ENCODE assay signal across 25 mouse cellular contexts in genomic region chr11:53783288-53783687, GRCm38 (mm10). TPM values are rescaled to one million over a fixed set of nuclear protein-coding genes. Genes with fewer than 3 reads are reported as not detected.
DNase-seq lines count a peak whose midpoint lies in the region; TF ChIP-seq lines count a peak whose summit lies in the region.
"Had no signal": no experiment of that assay in that cellular context is flagged by ENCODE, and none has a peak within 500 bp of the region (broad histone marks: within the 10 kb centered on the region; RNA-seq: fewer than 3 reads in every experiment).

No protein-coding gene starts in this region.

- TF ChIP-seq POLR2A in ES-Bruce4 (IDR thresholded peaks at IDR 0.05; ENCODE audit: insufficient read depth, low read length): no peak

- no peak overlapping the region for H3K9ac ChIP-seq in ES-Bruce4 (ENCODE audit: low read depth, poor library complexity, severe bottlenecking)
- H3K9ac ChIP-seq: forebrain, embryonic 13.5 days; limb, embryonic 12.5 days; liver, embryonic 14.5 days; lung, embryonic 15.5 days; midbrain, embryonic 13.5 days had no signal

- H3K27me3 ChIP-seq in ES-Bruce4 (ENCODE audit: control insufficient read depth, insufficient read depth, low read length, poor library complexity, severe bottlenecking): no peaks in the 10 kb centered on the region
- H3K27me3 ChIP-seq in splenic B cell, adult 2 months (ENCODE audit: control insufficient read depth, insufficient read depth, low read length, poor library complexity, severe bottlenecking): no peaks in the 10 kb centered on the region
- H3K27me3 ChIP-seq: forebrain, embryonic 13.5 days; limb, embryonic 12.5 days; lung, embryonic 15.5 days; midbrain, embryonic 13.5 days had no signal

- no peak for TF ChIP-seq EP300 in ES-Bruce4 (IDR thresholded peaks at IDR 0.05; ENCODE audit: insufficient read depth, low read depth, low read length)

- TF ChIP-seq CTCF in ES-Bruce4 (IDR thresholded peaks at IDR 0.05; ENCODE audit: low read depth, low read length): no peak

- H3K27ac ChIP-seq in ES-Bruce4 (ENCODE audit: insufficient read depth, low read length): peak overlapping the region; percentile 60
- H3K27ac ChIP-seq: forebrain, embryonic 13.5 days; heart, embryonic 10.5 days; limb, embryonic 12.5 days; liver, embryonic 14.5 days; lung, embryonic 15.5 days; midbrain, embryonic 13.5 days had no signal

- DNase-seq in kidney, postnatal 14 days: peak; percentile 45
- DNase-seq in kidney, adult 8-10 months: no peak
- DNase-seq in induced T-regulatory cell, adult 2 months (ENCODE audit: low read depth): peak; percentile 31
- peak; percentile 69 for DNase-seq in splenic B cell, adult 2 months (ENCODE audit: low read depth, low spot score)
- no peak for DNase-seq in right cerebral cortex, postnatal 4 days
- no peak for DNase-seq in cerebellum, adult 9-10 months
- DNase-seq: adrenal gland, postnatal 36 days; cerebellum, adult 8-10 months; gastrocnemius, postnatal 36 days; lung, postnatal 4 days; right cerebral cortex, postnatal 25 days; thymus, adult 18-20 months had no signal

- H3K4me3 ChIP-seq in ES-Bruce4 (ENCODE audit: low read depth, low read length): no peak overlapping the region
- H3K4me3 ChIP-seq: forebrain, embryonic 13.5 days; heart, embryonic 10.5 days; limb, embryonic 12.5 days; lung, embryonic 15.5 days; midbrain, embryonic 13.5 days; myocyte had no signal

- H3K36me3 ChIP-seq in ES-Bruce4 (ENCODE audit: control insufficient read depth, insufficient read depth, low read length, poor library complexity, severe bottlenecking): no peaks in the 10 kb centered on the region
- peaks cover 1% of the 10 kb centered on the region; the same call in 1 of the 2 replicates for H3K36me3 ChIP-seq in splenic B cell, adult 2 months (ENCODE audit: control insufficient read depth, insufficient read depth, low read length, poor library complexity, severe bottlenecking)
- H3K36me3 ChIP-seq: heart, embryonic 10.5 days; midbrain, embryonic 13.5 days had no signal

- H3K4me1 ChIP-seq in ES-Bruce4 (ENCODE audit: control insufficient read depth, insufficient read depth, low read length): peaks cover 22% of the 10 kb centered on the region
- H3K4me1 ChIP-seq: forebrain, embryonic 13.5 days; limb, embryonic 12.5 days; midbrain, embryonic 13.5 days had no signal

- H3K9me3 ChIP-seq in ES-Bruce4 (replicated peaks; ENCODE audit: control insufficient read depth, insufficient read depth, low read length, poor library complexity, severe bottlenecking): no peaks in the 10 kb centered on the region
- H3K9me3 ChIP-seq: forebrain, embryonic 13.5 days; heart, embryonic 10.5 days; limb, embryonic 12.5 days; lung, embryonic 15.5 days; midbrain, embryonic 13.5 days had no signal

RNA-seq across cellular contexts. Expression of gene Gm17334, which starts 10.3 kb away (rescaled TPM):
- not detected in 2 replicates for polyA plus RNA-seq in ES-Bruce4 (2011; ENCODE audit: insufficient read depth, insufficient read length, low read depth, missing spikeins)
- polyA plus RNA-seq: embryonic facial prominence, embryonic 11.5 days; forebrain, embryonic 13.5 days; heart, embryonic 10.5 days; heart, postnatal 0 days; hindbrain, embryonic 11.5 days; kidney, embryonic 14.5 days; liver, embryonic 14.5 days; midbrain, embryonic 13.5 days; neural tube, embryonic 14.5 days had no signal

RNA-seq across cellular contexts. Expression of gene Irf1, which starts 13.5 kb away (rescaled TPM):
- polyA plus RNA-seq in ES-Bruce4 (2011; ENCODE audit: insufficient read depth, insufficient read length, low read depth, missing spikeins): 75.7 and 90.3 TPM in 2 replicates

Comparison
In these comparisons a context has a peak if more than half of its experiments do, and no peak if none do; other contexts are left out.
1. DNase-seq: peak in kidney, postnatal 14 days (single experiment), induced T-regulatory cell, adult 2 months (single experiment) and splenic B cell, adult 2 months (single experiment); none in kidney, adult 8-10 months (0 of 2), right cerebral cortex, postnatal 4 days (single experiment) and cerebellum, adult 9-10 months (single experiment).